Mouse (Mus musculus): Measurements from ENCODE around the gene Fam20c. TPM values are rescaled to one million over a fixed set of nuclear protein-coding genes. Genes with fewer than 3 reads are reported as not detected.
A peak's percentile ranks its signal among the peaks of the same experiment; 100 is the strongest.

Fam20c gene
- polyA plus RNA-seq, 1 experiment from 2014 or later = 57.9 TPM

GRCm38 (mm10) chr5:138740150-138740549 lies 14.2 kb upstream of the Fam20c start:
- ATAC-seq (ENCODE audit: low FRiP score) = no peak
- no peak overlapping the region for H3K27ac ChIP-seq (replicated peaks)
- no peak overlapping the region for H3K9ac ChIP-seq (replicated peaks)
- no peaks in the 10 kb centered on the region for H3K36me3 ChIP-seq
- no peaks in the 10 kb centered on the region for H3K9me3 ChIP-seq (replicated peaks)
- no peak overlapping the region for H3K4me2 ChIP-seq
- no peaks in the 10 kb centered on the region for H3K27me3 ChIP-seq (replicated peaks)
- peaks cover 21% of the 10 kb centered on the region for H3K4me1 ChIP-seq
- 78% methylated on average over 3 of the region's 3 CpGs for WGBS
- H3K4me3 ChIP-seq (replicated peaks) = no peak overlapping the region

DNA sequence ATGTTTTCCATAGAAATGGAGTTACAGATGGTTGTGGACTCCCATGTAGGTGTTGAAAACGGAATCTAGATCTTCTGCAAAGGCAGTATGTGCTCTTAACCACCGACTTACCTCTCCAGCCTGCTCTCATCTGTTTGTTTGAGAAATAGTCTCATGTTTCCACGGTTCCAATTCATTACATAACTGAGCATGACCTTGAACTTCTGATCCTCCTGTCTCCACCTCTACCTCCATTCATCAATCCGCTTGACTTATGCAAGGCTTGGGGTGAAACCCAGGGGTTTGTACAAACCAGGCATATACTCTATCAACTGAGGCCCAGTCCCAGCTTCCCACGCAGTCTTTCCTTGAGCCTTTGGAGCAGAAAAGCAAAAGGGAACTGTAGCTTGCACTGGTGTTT lies 12.8 kb upstream of the Fam20c start:
- Histone ChIP-seq H3K36me3 (no peaks in the 10 kb centered on the region), H3K27ac (replicated peaks) (no peak overlapping the region), H3K27me3 (replicated peaks) (no peaks in the 10 kb centered on the region), H3K4me2 (no peak overlapping the region), H3K9me3 (replicated peaks) (no peaks in the 10 kb centered on the region), H3K4me1 (peaks cover 21% of the 10 kb centered on the region), H3K4me3 (replicated peaks) (no peak overlapping the region), H3K9ac (replicated peaks) (no peak overlapping the region)
- ATAC-seq (ENCODE audit: low FRiP score) = no peak
- 83% methylated on average over 5 of the region's 5 CpGs for WGBS

DNA sequence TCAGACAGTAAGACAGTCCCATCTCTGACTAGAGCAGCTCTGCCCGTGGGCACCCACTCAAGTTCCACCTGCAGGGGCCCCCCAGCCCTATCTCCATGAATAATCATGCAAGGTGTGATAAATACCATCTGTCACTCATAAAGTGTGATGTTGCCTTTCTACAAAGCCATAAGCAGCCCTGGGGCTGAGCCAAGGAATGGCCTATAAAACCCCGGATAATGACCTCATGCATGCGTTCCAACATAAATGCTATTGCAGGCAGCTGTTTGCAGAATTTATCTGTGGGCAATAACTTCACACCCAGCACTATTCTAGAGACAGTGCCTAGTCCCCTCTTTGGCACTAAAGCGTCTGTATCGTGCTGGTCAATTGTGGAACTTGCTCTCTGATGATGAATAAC lies 12.0 kb upstream of the Fam20c start:
- H3K9ac ChIP-seq (replicated peaks) = no peak overlapping the region
- H3K4me2 ChIP-seq = no peak overlapping the region
- no peak overlapping the region for H3K4me3 ChIP-seq (replicated peaks)
- no peaks in the 10 kb centered on the region for H3K9me3 ChIP-seq (replicated peaks)
- peak overlapping the region; percentile 24; the same call in 1 of the 2 replicates for H3K27ac ChIP-seq (replicated peaks)
- 27% methylated on average over 5 of the region's 5 CpGs for WGBS
- H3K36me3 ChIP-seq = no peaks in the 10 kb centered on the region
- H3K4me1 ChIP-seq = peaks cover 21% of the 10 kb centered on the region
- ATAC-seq (ENCODE audit: low FRiP score) = peak; percentile 66
- H3K27me3 ChIP-seq (replicated peaks) = no peaks in the 10 kb centered on the region

DNA sequence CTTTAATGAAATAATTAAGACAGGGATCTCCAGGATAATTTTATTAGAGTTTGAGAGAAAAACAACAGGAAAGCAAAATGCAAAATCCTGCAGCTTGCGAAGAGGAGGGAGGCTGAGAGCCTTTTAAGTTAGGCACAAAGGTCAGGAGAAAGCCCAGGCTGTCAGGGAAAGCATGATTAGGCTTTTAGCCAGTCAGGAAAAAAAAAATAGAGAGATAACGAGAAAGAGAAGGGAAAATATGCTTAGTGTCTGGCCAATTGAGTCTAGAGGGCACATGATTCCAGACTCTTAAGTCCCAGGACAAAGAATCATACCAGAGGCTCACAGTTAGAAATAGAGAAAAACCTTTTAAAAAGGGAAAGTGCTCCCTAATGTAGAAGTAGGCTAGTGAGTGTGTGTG lies 10.7 kb upstream of the Fam20c start:
- H3K4me1 ChIP-seq = peaks cover 23% of the 10 kb centered on the region
- no peak overlapping the region for H3K27ac ChIP-seq (replicated peaks)
- H3K9ac ChIP-seq (replicated peaks) = no peak overlapping the region
- H3K27me3 ChIP-seq (replicated peaks) = no peaks in the 10 kb centered on the region
- ATAC-seq (ENCODE audit: low FRiP score) = no peak
- H3K36me3 ChIP-seq = no peaks in the 10 kb centered on the region
- H3K4me3 ChIP-seq (replicated peaks) = no peak overlapping the region
- H3K4me2 ChIP-seq = no peak overlapping the region
- H3K9me3 ChIP-seq (replicated peaks) = no peaks in the 10 kb centered on the region
- WGBS = 46% methylated on average over 2 of the region's 2 CpGs

DNA sequence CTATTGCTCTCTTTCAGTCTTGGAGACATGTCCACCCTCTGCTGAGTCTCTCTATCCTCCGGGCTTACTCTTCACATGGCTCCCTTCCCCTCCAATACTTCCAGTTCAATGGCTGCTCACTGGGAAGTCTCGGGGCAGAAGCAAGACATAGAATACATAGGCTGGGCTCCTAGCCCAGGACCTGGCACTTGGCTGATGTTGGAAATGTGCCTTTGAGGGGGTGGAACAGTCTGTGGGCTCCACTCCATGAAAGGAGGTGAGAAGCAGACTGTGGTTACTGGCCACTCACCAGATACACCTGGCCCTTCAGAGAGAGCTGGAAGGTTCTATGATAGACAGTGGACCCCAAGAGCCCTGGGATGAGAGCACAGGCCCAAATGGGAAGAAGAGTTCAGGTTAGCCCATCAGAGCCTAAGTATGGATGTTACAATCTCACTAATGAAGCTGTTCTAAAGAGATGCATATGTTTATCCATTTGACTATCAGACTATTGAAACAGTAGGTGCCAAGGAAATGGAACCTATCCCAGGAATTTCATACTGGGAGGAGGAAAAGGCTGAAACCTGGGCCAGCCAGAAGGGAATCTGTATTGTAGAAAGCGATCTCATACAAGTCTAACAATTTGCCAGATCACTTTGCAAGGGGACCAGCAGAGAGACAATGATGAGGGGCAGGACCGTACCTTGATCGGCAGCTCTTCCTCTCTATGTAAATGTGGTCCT lies 8.8 kb upstream of the Fam20c start:
- H3K4me2 ChIP-seq = no peak overlapping the region
- ATAC-seq (ENCODE audit: low FRiP score) = no peak

GRCm38 (mm10) chr5:138753269-138753668 lies 1.0 kb upstream of the Fam20c start:
- Histone ChIP-seq H3K4me1 (peaks cover 60% of the 10 kb centered on the region), H3K9me3 (replicated peaks) (no peaks in the 10 kb centered on the region), H3K9ac (replicated peaks) (0 out of 2 replicates have a peak overlapping the region, but pooled peaks have one; percentile 92), H3K27me3 (replicated peaks) (no peaks in the 10 kb centered on the region), H3K4me2 (peak overlapping the region; percentile 91), H3K4me3 (replicated peaks) (peak overlapping the region; percentile 88), H3K27ac (replicated peaks) (peak overlapping the region; percentile 98; the same call in 1 of the 2 replicates), H3K36me3 (peaks cover 7% of the 10 kb centered on the region; the same call in 1 of the 2 replicates)
- no peak for ATAC-seq (ENCODE audit: low FRiP score)
- 68% methylated on average over 4 of the region's 4 CpGs for WGBS

More for the DNA sequence above, 8.8 kb upstream of the Fam20c start:
- Histone ChIP-seq H3K36me3 (no peaks in the 10 kb centered on the region), H3K9me3 (replicated peaks) (no peaks in the 10 kb centered on the region), H3K27ac (replicated peaks) (no peak overlapping the region), H3K4me1 (peaks cover 31% of the 10 kb centered on the region), H3K9ac (replicated peaks) (no peak overlapping the region), H3K27me3 (replicated peaks) (no peaks in the 10 kb centered on the region), H3K4me3 (replicated peaks) (no peak overlapping the region)
- 87% methylated on average over 5 of the region's 5 CpGs for WGBS

GRCm38 (mm10) chr5:138753946-138754302 lies 390 bp upstream of the Fam20c start:
- ATAC-seq (ENCODE audit: low FRiP score) = 0 out of 2 replicates have a peak, but pooled peaks have one; percentile 23
- Histone ChIP-seq H3K27ac (replicated peaks) (peak overlapping the region; percentile 98), H3K4me2 (peak overlapping the region; percentile 91), H3K27me3 (replicated peaks) (no peaks in the 10 kb centered on the region), H3K36me3 (peaks cover 10% of the 10 kb centered on the region; the same call in 1 of the 2 replicates), H3K4me1 (peaks cover 63% of the 10 kb centered on the region), H3K4me3 (replicated peaks) (peak overlapping the region; percentile 88), H3K9ac (replicated peaks) (peak overlapping the region; percentile 92), H3K9me3 (replicated peaks) (no peaks in the 10 kb centered on the region)
- 5% methylated on average over 9 of the region's 9 CpGs for WGBS

GRCm38 (mm10) chr5:138755121-138755452 lies 773 bp downstream of the Fam20c start:
- Histone ChIP-seq H3K27me3 (replicated peaks) (no peaks in the 10 kb centered on the region), H3K4me3 (replicated peaks) (peak overlapping the region; percentile 88), H3K4me2 (peak overlapping the region; percentile 91), H3K27ac (replicated peaks) (peak overlapping the region; percentile 98), H3K4me1 (peaks cover 68% of the 10 kb centered on the region), H3K36me3 (peaks cover 15% of the 10 kb centered on the region), H3K9me3 (replicated peaks) (no peaks in the 10 kb centered on the region), H3K9ac (replicated peaks) (peak overlapping the region; percentile 92)
- no peak for ATAC-seq (ENCODE audit: low FRiP score)
- WGBS = under 1% methylated on average over 33 of the region's 34 CpGs

GRCm38 (mm10) chr5:138755453-138756301 lies 1.4 kb downstream of the Fam20c start:
- peak overlapping the region; percentile 98 for H3K27ac ChIP-seq (replicated peaks)
- peaks cover 19% of the 10 kb centered on the region for H3K36me3 ChIP-seq
- no peaks in the 10 kb centered on the region for H3K27me3 ChIP-seq (replicated peaks)
- H3K4me2 ChIP-seq = peak overlapping the region; percentile 91
- H3K9me3 ChIP-seq (replicated peaks) = no peaks in the 10 kb centered on the region
- peaks cover 74% of the 10 kb centered on the region for H3K4me1 ChIP-seq
- whole genome bisulfite sequencing = under 1% methylated on average over 61 of the region's 61 CpGs
- peak; percentile 8 for ATAC-seq (ENCODE audit: low FRiP score)
- H3K4me3 ChIP-seq (replicated peaks) = peak overlapping the region; percentile 88
- H3K9ac ChIP-seq (replicated peaks) = peak overlapping the region; percentile 92

DNA sequence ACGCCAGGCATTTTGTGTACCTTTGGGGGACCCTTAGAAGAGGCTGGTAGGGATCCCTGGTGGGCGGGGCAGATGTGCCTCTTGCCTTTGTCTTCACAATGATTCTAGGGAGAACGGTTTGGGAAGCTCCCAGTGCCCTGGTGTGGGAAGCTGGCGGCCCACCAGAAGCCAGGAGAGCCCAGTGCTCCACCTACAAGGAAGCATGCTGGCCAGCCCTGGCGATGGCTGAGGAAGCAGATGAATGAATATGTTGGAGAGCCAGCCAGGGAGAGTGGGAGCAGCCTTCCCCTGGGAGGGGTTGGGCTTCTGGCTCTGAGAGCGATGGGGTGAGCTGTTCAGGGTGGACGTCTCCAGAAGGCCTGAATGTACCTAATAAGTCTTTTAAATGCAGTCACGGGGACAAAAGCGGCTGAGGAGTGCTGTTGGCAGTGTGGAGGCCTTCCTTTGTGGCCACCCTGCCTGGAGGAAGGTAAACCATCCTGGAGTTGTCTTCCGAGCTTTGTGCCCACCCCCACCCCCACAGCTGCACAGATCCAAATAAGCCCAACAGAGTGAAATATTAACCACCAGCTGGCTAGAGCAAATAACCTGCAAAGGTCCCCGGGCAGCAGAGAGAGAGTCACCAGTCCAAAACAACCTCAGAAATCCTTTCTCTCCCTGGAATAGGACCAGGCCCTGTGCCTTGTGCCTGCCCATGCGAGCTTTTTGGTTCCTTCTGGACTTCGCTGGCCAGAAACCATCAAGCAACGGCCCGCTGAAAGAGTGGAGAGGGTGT lies 2.2 kb downstream of the Fam20c start:
- WGBS = 6% methylated on average over 15 of the region's 15 CpGs
- peak overlapping the region; percentile 91 for H3K4me2 ChIP-seq
- peak overlapping the region; percentile 98 for H3K27ac ChIP-seq (replicated peaks)
- peak overlapping the region; percentile 88 for H3K4me3 ChIP-seq (replicated peaks)
- H3K9me3 ChIP-seq (replicated peaks) = no peaks in the 10 kb centered on the region
- H3K36me3 ChIP-seq = peaks cover 22% of the 10 kb centered on the region
- H3K9ac ChIP-seq (replicated peaks) = peak overlapping the region; percentile 92
- H3K27me3 ChIP-seq (replicated peaks) = no peaks in the 10 kb centered on the region
- H3K4me1 ChIP-seq = peaks cover 82% of the 10 kb centered on the region
- ATAC-seq (ENCODE audit: low FRiP score) = peak; percentile 2; the same call in 1 of the 2 replicates

- Histone ChIP-seq H3K27me3 (replicated peaks) (no peaks in the 10 kb centered on the region), H3K9me3 (replicated peaks) (no peaks in the 10 kb centered on the region), H3K27ac (replicated peaks) (peak overlapping the region; percentile 98), H3K9ac (replicated peaks) (peak overlapping the region; percentile 92), H3K4me1 (peaks cover 89% of the 10 kb centered on the region), H3K4me2 (peak overlapping the region; percentile 91), H3K36me3 (peaks cover 24% of the 10 kb centered on the region), H3K4me3 (replicated peaks) (peak overlapping the region; percentile 88)
- ATAC-seq (ENCODE audit: low FRiP score) = no peak
- 45% methylated on average over 6 of the region's 6 CpGs for WGBS
Measured at GRCm38 (mm10) chr5:138757135-138757534, 2.8 kb downstream of the Fam20c start.
